Mouse (Mus musculus) cerebellum, adult 9-10 months (tissue): ENCODE measurements at regions not wholly inside any gene's neighbourhood (a gene's known extent, or its start where the extent isn't known, plus 50 kb on each side); places are given as distances from the start of the nearest gene placed in this dataset.

ENCODE experiments used
- DNase-seq: peaks from one replicate; pipeline ENCODE4 v3.0.0; 2022

GRCm38 (mm10) chr14:48753084-48753483, 79.5 kb upstream of the Otx2 start:
- no peak for DNase-seq

- no peak for DNase-seq
Measured at GRCm38 (mm10) chr14:48752579-48752905, 78.9 kb upstream of the Otx2 start.

DNA sequence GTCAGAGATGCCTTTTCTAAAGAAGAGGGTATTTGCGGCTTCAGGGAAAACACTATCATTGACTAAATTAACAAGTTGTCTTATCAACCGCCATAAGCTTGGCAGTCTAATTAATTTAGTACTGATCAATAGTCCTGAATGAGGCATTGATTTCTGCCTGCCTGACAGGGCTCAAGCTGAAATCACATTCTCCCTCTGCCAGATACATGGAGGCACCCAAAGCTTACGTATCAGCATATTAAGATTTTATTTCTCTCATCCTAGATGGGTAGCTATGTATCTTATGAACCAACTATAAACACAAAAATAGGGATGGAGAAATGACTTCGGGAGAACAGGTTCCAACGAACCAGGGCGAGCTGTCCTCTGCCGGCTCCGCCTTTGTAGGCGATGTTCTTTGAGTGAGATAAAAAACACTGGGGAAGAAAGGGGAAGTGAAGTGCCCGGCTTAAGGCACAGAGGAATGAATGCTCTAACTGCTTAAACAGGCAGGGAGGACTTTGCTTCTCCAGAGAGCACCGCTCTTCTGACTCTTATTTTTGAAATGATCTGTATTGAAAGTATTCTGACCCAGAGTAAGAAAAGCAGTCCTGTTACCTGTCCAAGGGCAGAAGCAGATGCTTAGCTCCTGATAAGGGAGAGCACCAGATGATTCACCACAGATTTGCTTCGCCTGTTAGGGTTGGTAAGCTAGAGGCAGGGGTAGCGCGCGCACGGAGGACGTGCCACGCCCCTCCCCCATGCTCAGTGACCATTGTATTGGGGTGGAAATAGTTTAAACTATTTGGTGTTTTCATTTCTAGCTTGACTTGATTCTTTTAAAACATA, 78.3 kb upstream of the Otx2 start:
- no peak for DNase-seq

GRCm38 (mm10) chr14:48750994-48751393, 77.4 kb upstream of the Otx2 start:
- no peak for DNase-seq

GRCm38 (mm10) chr14:48748976-48749375, 75.4 kb upstream of the Otx2 start:
- no peak for DNase-seq

DNA sequence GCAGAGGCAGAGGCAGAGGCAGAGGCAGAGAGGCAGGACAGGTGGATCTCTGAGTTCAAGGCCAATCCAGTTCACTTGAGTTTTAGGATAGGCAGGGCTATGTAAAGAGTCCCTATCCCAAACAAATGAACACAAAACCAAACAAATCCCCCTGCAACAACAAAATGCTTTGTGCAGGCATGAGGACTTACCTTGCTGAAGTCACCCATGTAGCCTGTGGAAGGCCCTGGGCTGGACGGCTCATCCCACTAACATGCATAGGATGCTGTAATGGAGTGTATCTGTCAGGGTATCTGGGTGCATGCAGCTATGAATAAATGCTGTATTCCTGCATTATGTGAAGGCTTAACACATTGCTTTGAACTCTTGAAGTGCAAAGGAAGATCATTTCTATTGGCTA, 74.3 kb upstream of the Otx2 start:
- no peak for DNase-seq

- DNase-seq = no peak
Measured at GRCm38 (mm10) chr14:48740942-48741602, 67.5 kb upstream of the Otx2 start.

DNA sequence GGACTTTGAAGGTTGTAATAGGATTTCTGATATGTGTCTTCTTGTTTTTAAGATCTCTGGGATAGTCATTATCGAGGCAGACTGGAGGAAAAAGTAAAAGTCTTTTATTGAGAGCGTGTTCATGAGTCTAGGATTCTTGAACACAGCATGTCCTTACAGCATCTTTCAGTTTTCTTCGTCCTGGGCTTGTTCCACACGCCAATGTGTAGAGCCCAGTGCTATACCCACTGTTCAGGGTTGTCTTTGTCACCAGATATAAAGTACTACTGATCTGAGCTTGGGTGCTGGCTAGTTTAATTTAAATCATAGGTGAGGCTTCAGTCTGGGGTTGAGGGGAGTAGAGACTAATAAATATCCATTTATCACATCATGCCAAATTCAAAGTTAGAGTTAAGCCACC, 65.5 kb upstream of the Otx2 start:
- DNase-seq = no peak

DNA sequence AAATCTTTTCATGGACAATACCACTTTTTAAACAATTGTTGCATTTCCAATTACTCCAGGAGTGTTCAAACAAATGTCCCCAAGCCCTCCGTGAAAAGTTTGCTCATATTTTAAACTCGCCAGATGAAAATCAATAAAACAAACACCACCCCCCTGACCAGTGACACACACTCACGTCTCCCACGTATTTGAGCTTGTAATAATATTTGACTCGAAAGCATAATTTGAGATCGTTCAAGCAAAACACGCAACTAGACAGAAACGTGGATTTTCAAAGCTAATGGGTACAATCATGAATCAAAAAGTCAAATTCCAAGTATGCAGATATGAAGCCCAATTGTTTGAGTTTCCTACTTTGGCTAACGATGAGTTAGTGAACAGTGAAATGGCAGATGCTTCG, 65.0 kb upstream of the Otx2 start:
- no peak for DNase-seq

GRCm38 (mm10) chr14:48738213-48738612, 64.6 kb upstream of the Otx2 start:
- no peak for DNase-seq

DNA sequence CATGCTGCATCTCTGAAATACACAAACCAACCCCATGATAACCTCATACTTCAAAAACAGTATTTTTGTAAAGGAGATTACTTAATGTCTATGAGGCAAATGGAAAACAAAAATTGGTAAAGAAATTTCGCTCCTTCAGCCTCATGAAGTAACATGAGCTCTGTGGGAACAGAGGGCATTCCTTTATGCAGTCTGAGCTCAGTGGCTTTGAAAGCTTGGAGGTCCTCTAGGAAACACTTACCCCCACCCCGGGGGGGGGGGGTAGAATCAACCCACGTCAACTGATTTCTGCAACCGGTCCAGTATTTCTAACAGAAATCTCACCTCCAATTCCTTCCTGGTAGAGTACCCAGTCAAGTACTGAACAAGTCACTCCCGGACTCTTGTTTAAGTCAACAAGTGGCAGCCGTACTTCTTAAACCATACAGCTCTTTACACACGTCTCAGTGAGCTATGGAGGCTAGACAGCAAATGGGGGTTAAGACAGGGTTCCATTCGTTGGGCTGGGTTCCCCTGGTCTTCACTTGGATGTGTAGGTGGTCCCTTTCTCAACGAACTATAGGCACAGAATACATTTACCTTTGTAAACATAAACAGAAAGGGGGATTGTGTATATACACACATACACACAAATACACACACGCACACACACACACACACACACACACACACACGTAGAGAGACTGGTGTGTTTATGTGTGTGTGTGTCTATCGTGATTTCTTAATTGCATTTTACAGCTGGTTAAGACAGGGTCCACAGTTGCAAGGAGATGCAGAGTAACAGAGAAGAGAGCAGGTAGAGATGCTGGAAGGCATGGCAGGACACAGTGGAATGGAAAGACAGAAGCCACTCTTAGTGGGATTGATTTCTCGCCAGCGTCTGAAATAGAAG, 63.6 kb upstream of the Otx2 start:
- no peak for DNase-seq

DNA sequence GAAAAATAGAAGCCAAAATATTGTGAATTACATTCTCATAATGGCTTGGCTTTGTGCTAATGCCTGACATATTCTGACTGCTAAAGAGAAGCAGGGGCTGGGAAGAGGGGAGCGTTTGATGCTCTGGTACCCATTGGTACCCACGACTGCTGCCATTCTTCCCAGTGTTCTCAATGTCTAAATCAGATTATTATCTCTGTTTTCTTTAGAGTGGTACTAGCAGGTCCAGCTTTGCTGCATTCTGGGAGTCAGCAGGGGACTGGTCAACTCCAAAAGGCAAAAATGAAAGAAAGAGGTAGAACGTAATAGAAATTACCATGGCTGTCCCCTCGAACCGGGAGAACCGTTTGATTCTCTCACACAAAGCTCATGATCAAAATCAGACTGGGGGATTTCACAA, 62.6 kb upstream of the Otx2 start:
- DNase-seq = no peak

GRCm38 (mm10) chr14:48729996-48730395, 56.4 kb upstream of the Otx2 start:
- DNase-seq = no peak
